Mouse (Mus musculus) heart, adult 18-20 months (tissue): ENCODE results near the gene Sod1. TPM values are rescaled to one million over a fixed set of nuclear protein-coding genes. Genes with fewer than 3 reads are reported as not detected.

ENCODE experiments used
- DNase-seq, 2 experiments: peaks; one replicate each; pipeline ENCODE4 v3.0.0; 2021 to 2022; ENCODE audit warnings: mixed read lengths in 1 of 2
- long read RNA-seq, 2 experiments: library from polyadenylated mRNA; stranded (forward); transcript quantifications; one replicate each; pipeline ENCODE4 v2.0.0; 2021
- total RNA-seq, 2 experiments: library from RNA; stranded (reverse); gene quantifications; 2 replicates each; pipeline ENCODE4 v1.2.3; 2021

Gene Sod1
- 100 to 1,000 TPM; 565 to 589 TPM for total RNA-seq
- long read RNA-seq, experiment 1, transcript Sod1-201 (5 exons, 641 nt) = major isoform, 30 of 73 reads
- long read RNA-seq, experiment 1, partial matches to known transcripts = 33 of 73 reads
- long read RNA-seq, experiment 1, other reads (novel, unspliced or antisense) = 6 of 73 reads
- long read RNA-seq, experiment 2, transcript Sod1-201 (5 exons, 641 nt) = major isoform, 10 of 55 reads
- long read RNA-seq, experiment 2, partial matches to known transcripts = 40 of 55 reads
- long read RNA-seq, experiment 2, other reads (novel, unspliced or antisense) = 2 of 55 reads

- peak; percentile 97 to 99 for DNase-seq
Observed at GRCm38 (mm10) chr16:90220026-90220891, at the start of gene Sod1. Sod1 (plus strand) TSS chr16:90220754.

GRCm38 (mm10) chr16:90171416-90171815, 49.1 kb upstream of the Sod1 start:
- no peak for DNase-seq

- DNase-seq = no peak
Observed at GRCm38 (mm10) chr16:90176472-90176871, 44.1 kb upstream of the Sod1 start.

GRCm38 (mm10) chr16:90177425-90177824, 43.1 kb upstream of the Sod1 start:
- DNase-seq = peak in 1 of 2 experiments; percentile 52

GRCm38 (mm10) chr16:90178404-90178803, 42.1 kb upstream of the Sod1 start:
- DNase-seq = no peak

- no peak for DNase-seq
Observed at GRCm38 (mm10) chr16:90179892-90180291, 40.7 kb upstream of the Sod1 start.

GRCm38 (mm10) chr16:90180975-90181374, 39.6 kb upstream of the Sod1 start:
- DNase-seq = no peak

GRCm38 (mm10) chr16:90181673-90182072, 38.9 kb upstream of the Sod1 start:
- no peak for DNase-seq

- DNase-seq = no peak
Observed at GRCm38 (mm10) chr16:90184135-90184534, 36.4 kb upstream of the Sod1 start.

GRCm38 (mm10) chr16:90185928-90186588, 34.5 kb upstream of the Sod1 start:
- DNase-seq = peak; percentile 73 to 87

GRCm38 (mm10) chr16:90187453-90187852, 33.1 kb upstream of the Sod1 start:
- peak; percentile 63 to 68 for DNase-seq

- DNase-seq = no peak
Observed at GRCm38 (mm10) chr16:90191289-90191688, 29.3 kb upstream of the Sod1 start.

GRCm38 (mm10) chr16:90193719-90194118, 26.8 kb upstream of the Sod1 start:
- DNase-seq = no peak

GRCm38 (mm10) chr16:90196688-90197240, 23.8 kb upstream of the Sod1 start:
- no peak for DNase-seq

GRCm38 (mm10) chr16:90197337-90197973, 23.1 kb upstream of the Sod1 start:
- DNase-seq = peak; percentile 87

- no peak for DNase-seq
Observed at GRCm38 (mm10) chr16:90198626-90199025, 21.9 kb upstream of the Sod1 start.

GRCm38 (mm10) chr16:90199174-90199573, 21.4 kb upstream of the Sod1 start:
- no peak for DNase-seq

GRCm38 (mm10) chr16:90202140-90202539, 18.4 kb upstream of the Sod1 start:
- DNase-seq = no peak

GRCm38 (mm10) chr16:90203226-90203962, 17.2 kb upstream of the Sod1 start:
- DNase-seq = no peak

- no peak for DNase-seq
Observed at GRCm38 (mm10) chr16:90204868-90205267, 15.7 kb upstream of the Sod1 start.

- DNase-seq = no peak
Observed at GRCm38 (mm10) chr16:90208996-90209395, 11.6 kb upstream of the Sod1 start.
